Mouse (Mus musculus): ENCODE measurements at regions not wholly inside any gene's neighbourhood (a gene's known extent, or its start where the extent isn't known, plus 50 kb on each side); places are given as distances from the start of the nearest gene placed in this dataset.
"Not testable (repeated sequence)": the region's sequence is repeated elsewhere in the genome, so short reads cannot be mapped to it uniquely, and the experiment has no call there.

DNA sequence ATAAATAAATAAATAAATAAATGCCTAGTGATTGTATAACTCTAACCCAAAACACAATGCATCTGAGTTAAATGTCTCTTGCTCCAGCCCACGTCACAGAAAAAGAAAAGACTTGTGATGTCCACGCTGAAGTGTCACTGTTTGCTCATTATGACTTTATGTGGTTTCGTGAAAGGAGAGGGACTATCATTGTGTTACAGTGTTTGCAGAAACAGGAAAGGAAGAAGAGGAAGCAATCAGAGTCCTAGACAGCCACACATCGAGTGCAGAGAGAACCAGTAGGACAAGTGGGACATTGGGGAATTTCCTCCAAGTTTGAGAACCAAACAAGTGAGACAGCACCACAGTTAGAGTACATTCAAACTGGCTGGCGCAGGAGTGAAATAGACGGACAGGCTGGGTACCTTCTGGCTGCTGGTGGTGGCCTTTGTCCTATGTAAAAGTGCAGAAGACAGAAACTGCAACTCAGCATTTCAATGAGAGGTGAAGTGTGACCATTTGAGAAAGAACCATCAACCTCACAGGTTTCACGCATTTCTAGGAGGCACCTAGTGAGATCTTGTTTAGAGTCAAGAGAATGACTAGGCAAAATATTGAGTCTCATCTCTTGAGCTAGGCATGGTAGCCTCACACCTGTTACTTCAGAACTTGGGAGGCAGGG lies 59.6 kb downstream of the Fasl start:
- DNase-seq, result no peak

GRCm38 (mm10) chr1:161727357-161727756 lies 60.9 kb downstream of the Fasl start:
- not testable (repeated sequence) for DNase-seq

DNA sequence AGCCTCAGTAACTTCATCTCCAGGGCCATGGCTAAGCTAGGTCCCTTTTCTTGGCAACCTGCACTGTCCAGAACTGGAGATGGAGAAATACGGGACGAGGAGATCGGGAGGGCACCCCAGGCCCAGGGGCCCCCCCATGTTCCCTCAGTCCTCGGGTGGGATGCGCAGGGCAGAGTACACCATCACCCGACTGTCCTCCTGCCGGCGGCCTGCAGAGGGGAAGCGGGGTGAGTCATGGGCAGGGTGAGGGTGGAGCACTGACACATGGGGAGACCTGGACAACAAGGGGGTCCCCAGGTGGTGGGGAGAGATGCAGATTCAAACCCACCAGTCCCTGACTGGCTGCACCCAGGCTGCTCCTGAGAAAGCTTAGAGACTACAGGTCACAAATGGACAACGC lies 62.2 kb downstream of the Fasl start:
- DNase-seq, result not testable (repeated sequence)

- DNase-seq, result no peak
Observed at GRCm38 (mm10) chr1:161719876-161720275, 68.4 kb downstream of the Fasl start.

GRCm38 (mm10) chr1:161718254-161718653 lies 70.0 kb downstream of the Fasl start:
- no peak for DNase-seq

GRCm38 (mm10) chr1:161712918-161713317 lies 75.4 kb downstream of the Fasl start:
- peak; percentile 73 to 80 for DNase-seq

DNA sequence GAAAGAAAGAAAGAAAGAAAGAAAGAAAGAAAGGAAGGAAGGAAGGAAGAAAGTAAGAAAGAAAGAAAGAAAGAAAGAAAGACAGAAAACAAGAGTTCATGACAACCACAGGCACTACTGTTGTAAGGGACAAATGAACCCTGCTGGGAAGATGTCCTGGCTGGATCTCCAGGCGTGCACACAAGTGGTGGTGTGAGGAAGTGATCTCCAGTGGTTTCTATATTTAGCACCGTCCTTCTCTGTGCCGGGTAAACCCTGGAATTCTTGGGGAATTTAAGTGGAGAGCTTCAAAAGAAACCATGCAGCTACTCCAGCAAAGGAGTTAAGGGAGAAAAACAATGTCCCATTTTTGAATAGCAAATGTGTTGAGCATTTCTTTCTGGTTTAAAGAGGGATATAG lies 76.0 kb downstream of the Fasl start:
- no peak for DNase-seq

DNA sequence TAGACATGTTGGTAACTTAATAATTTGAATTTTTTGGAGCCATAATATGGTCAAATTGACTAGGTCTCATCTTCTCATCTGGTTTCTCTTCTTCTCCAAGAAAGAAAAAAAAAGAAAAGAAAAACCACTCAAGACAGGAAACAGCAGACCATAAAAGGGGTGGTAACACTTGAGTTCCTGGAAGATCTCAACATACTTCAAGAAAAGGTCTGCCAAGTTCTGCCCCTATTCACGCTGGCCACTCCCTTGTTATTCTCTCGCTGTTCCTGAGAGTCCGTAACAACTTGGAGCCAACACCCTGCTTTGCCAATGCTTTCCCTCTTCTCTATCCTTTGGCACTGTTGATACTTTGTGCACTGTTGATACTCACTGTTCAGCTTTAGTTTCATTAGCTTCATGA lies 81.2 kb downstream of the Fasl start:
- DNase-seq, result no peak

DNA sequence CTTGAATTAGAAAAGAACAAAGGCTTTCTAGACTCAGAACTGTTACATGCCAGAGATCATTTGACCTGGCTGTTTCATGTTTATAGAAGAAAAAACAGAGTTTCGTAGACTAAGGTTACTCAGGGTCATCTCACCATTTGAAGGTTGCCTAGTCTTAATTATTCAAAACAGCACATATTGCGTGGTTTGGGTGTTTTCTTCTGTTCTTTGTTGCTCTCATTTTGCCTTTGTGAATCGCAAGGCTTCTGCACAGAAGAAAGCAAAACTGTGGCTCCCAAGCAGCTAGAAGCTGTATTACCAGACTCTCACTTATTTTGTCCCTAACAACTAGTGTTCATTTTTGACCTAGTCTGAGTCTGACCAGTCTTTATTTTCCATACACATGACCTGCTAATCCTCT lies 83.3 kb downstream of the Fasl start:
- no peak for DNase-seq

GRCm38 (mm10) chr1:161704527-161704926 lies 83.8 kb downstream of the Fasl start:
- DNase-seq, result no peak

DNA sequence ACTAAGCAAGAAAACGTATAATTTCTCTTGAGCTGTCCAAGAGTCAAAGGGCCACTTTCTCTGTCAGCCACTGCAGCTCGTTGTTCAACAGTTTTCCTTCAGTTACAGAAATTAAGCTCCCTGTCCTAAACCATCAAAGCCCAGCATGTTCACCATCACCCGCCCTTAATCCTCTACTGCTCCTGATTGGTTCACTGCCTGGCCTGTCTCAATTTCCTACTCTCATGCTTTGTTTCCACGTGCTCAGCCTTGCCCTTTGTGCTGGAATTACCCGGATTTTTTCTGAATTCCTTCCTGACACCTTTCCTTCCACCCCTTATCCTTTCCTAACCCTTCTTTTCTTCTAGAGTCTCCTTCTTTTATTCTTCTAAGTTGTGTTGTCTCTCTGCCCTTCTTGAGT lies 92.4 kb downstream of the Fasl start:
- DNase-seq, result no peak

- DNase-seq, result no peak
Observed at GRCm38 (mm10) chr1:161693768-161694160, 94.5 kb downstream of the Fasl start.

- no peak for DNase-seq
Observed at GRCm38 (mm10) chr1:161692836-161693767, 95.2 kb downstream of the Fasl start.

DNA sequence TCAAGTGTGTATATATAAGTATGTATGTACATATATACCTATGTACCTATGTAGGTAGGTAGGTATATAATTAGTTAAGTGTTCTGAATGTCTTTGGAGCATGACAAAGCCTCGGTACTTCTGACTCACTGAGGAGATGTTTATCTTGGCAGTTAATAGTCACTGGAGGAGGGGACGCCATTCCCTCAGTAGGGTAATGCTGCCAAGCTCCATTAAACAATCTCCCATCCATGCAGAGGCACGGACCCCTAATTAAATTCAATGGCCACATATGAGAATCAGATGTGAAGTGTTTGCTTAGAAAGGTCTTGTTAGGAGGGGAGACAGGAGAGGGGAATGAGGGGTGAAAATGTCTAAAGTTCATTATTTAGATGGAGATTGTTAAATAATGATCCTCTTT lies 99.3 kb downstream of the Fasl start:
- no peak for DNase-seq

- peak; percentile 75 to 81 for DNase-seq
Observed at GRCm38 (mm10) chr1:161687548-161687947, 100.7 kb downstream of the Fasl start.

DNA sequence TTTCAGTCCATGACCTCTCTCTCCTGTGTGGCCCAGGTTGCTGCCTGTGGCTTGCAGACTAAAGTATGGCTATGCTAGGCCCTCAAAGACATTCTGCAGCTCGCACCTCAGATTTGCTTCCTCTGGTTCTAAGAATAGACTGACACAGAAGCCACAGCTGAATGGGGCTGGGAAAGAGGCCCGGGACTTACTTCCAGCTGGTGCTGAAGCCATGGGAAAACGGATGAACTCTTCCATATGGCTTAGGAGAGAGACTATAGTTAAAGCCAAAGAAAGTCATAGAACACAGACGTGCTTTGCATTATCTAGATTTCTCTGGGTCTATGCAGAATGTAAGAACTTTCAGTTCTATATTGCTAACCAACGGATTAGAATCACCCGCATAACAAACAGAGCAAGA lies 107.7 kb downstream of the Fasl start:
- DNase-seq, result no peak

- DNase-seq, result no peak
Observed at GRCm38 (mm10) chr1:161670937-161671336, 117.4 kb downstream of the Fasl start.

GRCm38 (mm10) chr1:161664321-161664720 lies 124.0 kb downstream of the Fasl start:
- no peak for DNase-seq

- DNase-seq, result no peak
Observed at GRCm38 (mm10) chr1:161663351-161663750, 124.9 kb downstream of the Fasl start.

GRCm38 (mm10) chr1:161662241-161662640 lies 126.1 kb downstream of the Fasl start:
- peak; percentile 13 to 17 for DNase-seq

DNA sequence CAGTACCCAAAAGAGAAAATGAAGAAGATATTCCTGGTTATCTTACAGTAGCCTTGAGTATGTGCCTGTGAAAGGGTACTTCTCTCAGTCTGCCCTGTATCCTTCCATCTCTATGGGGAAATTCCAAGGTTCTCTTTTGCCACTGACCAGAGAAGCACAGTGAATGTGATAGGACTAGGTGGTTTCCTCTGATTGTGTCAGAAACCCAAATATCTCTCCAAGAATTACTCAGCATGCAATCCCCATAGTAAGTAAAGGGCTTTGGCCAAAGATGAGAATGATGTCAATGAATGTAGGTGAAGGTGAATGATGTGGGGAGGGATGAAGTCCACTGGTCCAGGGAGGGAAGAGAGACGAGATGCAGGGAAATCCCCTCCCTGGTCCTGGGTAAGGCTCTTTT lies 130.8 kb downstream of the Fasl start:
- DNase-seq, result no peak

GRCm38 (mm10) chr1:161649387-161649786 lies 138.9 kb downstream of the Fasl start:
- DNase-seq, result no peak

DNA sequence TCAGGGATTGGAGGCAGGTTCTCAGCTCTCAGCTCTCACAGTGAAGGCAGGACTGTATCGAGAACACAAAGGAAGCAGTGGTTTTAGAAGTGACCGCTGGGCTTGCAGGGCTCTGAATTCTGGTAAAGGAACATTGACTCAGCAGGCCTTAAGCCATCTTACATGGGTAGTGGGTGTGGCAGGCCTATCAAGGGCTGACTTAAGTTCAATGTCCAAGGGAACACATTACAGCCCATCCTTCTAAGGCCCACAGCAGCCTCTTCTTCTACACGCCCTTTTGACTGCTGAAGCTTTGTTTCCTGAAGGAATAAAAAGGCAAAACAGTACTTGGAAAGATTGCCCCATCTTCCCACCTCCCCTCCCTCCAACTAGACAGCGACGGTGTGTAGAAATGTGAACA lies 137.6 kb downstream of the Tnfsf18 start:
- DNase-seq, result no peak

- DNase-seq, result peak in 1 of 2 experiments; percentile 9
Observed at GRCm38 (mm10) chr1:161621291-161621690, 126.8 kb downstream of the Tnfsf18 start.

Measured in cerebellum, postnatal 10 days (tissue).